Mouse (Mus musculus): Measurements from ENCODE around the gene Mafg. TPM values are rescaled to one million over a fixed set of nuclear protein-coding genes. Genes with fewer than 3 reads are reported as not detected.
A peak's percentile ranks its signal among the peaks of the same experiment; 100 is the strongest.

Mafg gene
- polyA plus RNA-seq, 1 experiment from 2014 or later, result 19.8 TPM

DNA sequence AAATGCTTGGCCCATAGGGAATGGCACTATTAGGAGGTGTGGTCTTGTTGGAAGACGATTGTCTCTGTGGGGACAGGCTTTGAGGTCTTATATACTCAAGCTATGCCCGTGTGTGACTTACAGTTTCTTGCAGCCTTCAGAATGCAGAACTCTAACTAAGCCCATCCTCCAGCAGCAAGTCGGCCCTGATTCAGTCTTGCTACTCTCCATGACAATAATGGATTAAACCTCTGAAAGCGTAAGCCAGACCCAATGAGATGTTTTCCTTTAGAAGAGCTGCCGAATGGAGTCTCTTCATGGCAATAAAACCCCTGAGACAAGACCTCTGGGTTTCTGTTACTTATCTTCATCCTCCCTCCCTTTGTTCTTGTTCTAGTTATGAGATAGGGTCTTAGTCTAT, 1.4 kb upstream of the Mafg start:
- Histone ChIP-seq H3K27ac (replicated peaks) (no peak overlapping the region), H3K4me1 (peaks cover 44% of the 10 kb centered on the region), H3K9me3 (replicated peaks) (no peaks in the 10 kb centered on the region), H3K27me3 (ENCODE audit: low read depth, poor library complexity, severe bottlenecking) (no peaks in the 10 kb centered on the region), H3K36me3 (peaks cover 5% of the 10 kb centered on the region; the same call in 1 of the 2 replicates), H3K4me3 (no peak overlapping the region)
- no peak for DNase-seq (ENCODE audit: low spot score)
- WGBS, result 73% methylated on average over 5 of the region's 5 CpGs

DNA sequence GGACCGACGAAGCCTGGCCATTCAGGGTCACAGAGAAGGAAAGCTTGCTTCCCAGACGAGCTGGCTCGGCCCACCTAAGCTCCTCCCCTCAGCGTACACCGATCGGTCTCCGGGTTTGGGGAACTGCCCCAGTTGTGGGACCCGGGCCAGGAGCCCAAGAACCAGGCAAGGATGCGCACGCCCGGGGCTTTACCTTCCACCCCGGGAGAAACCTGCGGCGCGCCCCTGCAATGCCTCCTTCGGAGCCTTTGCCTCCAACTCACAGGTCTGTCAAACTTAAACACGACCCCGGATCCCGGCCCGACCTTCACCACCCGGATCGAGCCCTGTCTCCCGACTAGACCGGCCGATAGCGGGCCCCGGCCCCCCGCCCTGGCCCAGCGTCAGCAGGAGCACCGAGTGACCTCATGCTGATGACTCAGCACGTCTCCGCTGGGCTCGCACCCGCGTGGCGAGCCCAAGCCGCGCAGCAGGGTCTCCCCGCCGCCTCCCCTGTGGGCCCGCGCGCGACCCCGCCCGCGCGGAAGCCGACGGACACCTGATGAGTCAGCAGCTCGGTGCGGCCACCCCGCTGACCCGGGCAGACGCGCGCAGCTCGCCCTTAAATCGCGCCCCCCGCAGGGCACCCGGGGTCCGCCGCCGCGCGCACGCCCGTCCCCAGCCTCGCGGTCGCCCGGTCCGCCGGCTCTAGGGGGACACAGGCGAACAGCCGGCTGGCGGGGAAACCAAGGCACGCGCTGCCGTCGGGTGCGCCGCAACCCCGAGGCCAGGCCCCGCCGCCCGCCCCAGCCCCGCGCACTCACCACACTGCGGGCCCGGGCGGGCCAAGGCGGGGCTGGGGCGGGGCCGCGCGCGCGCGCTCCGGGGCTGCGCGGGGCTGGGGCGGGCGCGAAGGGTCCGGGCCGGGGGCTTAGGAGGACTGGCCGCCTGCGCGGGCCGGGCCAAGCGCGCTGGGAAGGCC, 561 bp downstream of the Mafg start:
- Histone ChIP-seq H3K9me3 (replicated peaks) (no peaks in the 10 kb centered on the region), H3K27ac (replicated peaks) (peak overlapping the region; percentile 95), H3K36me3 (peaks cover 21% of the 10 kb centered on the region), H3K27me3 (ENCODE audit: low read depth, poor library complexity, severe bottlenecking) (no peaks in the 10 kb centered on the region), H3K4me1 (peaks cover 54% of the 10 kb centered on the region), H3K4me3 (peak overlapping the region; percentile 97)
- WGBS, result under 1% methylated on average over 116 of the region's 116 CpGs
- DNase-seq (ENCODE audit: low spot score), result peak; percentile 70

DNA sequence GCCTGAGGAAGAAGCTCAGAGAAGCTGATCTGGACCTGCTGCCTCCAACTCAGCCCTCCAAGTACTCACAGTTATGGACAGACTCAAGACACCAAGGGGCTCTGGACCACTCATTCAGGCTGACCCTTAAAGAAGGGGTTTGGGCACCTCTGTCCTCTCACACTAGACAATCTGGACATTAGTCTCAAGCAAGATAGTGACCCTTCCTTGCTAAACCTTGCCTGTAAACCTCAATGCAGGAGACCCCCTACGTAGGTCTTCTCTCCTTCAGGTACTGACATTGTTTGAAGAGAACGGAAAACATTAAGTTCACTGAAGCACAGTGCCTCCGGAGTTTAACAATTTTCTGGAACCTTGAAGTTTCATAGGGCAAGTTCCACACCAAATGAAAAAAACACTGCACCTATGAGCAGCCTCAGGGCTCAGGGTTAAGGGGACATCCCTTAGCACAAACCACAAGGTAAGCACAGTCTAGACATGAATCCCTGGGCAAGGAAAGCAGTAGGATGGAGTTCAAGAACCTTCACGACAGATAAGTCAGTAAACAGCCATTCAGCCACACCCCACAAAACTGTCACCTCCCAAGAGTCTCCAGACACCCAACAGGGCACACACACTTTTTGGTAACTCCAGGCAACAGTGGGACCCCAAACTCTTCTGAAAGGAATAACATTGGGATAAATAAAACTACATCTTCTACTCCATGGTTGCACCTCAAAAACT, 1.5 kb downstream of the Mafg start:
- Histone ChIP-seq H3K4me1 (peaks cover 54% of the 10 kb centered on the region), H3K9me3 (replicated peaks) (no peaks in the 10 kb centered on the region), H3K27me3 (ENCODE audit: low read depth, poor library complexity, severe bottlenecking) (no peaks in the 10 kb centered on the region), H3K36me3 (peaks cover 31% of the 10 kb centered on the region), H3K27ac (replicated peaks) (peak overlapping the region; percentile 95), H3K4me3 (peak overlapping the region; percentile 97)
- no peak for DNase-seq (ENCODE audit: low spot score)
- 72% methylated on average over 4 of the region's 4 CpGs for WGBS

DNA sequence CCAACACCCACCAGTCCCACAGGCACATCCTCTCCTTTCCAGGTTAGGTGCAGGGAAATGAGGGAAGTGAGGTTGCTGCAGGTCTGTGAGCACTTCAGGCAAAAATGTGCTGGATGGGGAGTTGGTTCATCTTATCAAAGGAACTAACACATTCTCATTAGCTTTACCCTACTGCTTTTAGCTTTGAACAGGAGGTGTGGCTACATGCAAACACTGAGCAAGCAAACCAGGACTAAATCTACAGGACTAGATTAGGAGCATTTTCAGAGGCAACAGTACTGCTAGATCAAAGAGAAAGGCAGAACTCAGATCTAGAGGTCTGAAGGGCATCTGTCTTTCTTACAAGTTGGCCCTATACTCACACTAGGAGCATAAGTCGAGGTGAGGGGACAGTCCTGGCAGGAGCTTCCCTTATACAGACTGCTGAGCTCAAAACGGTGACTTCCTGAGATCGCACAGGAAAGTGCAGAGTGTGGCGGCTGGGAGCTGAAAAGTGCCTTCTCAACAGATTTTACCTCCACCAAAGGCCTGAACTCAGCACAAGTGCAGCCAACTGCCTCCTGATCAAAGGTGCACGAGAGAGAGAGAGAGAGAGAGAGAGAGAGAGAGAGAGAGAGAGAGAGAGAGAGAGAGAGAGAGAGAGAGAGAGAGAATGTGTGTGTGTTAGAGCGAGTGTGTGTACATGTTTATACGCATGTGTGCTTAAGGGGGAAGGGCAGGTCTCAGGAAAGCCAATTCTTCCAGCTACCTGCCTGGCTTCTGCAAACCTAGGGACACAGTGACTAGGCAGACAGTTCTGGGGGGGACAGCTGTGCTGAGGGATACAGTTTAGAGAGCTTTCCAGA, 2.3 kb downstream of the Mafg start:
- WGBS, result 47% methylated on average over 7 of the region's 7 CpGs

DNA sequence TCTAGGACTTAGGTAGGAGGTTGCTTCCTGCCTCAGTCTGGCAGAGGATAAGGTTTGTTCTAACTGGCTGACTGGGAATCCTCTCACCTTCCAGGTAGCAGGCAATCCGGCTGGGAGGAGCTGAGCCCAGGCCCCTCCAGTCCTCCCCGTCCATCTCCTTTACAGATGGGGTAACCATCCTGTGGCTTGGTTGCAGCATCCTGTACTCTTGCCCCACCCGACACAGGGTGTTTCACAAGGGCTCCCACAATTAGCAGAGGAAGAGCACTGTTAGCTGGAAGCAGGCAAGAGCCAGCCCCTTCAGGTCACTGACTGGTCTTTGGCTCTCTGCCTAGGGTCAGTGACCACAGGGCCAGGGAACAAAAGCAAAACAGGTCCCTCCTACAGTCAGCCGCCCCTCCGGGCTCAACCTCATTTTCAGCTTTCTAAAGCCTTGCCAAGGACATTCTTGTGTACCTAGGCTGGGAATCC, 3.0 kb downstream of the Mafg start:
- H3K9me3 ChIP-seq (replicated peaks), result no peaks in the 10 kb centered on the region
- peak overlapping the region; percentile 55 for H3K27ac ChIP-seq (replicated peaks)
- DNase-seq (ENCODE audit: low spot score), result no peak
- 29% methylated on average over 5 of the region's 5 CpGs for WGBS
- H3K36me3 ChIP-seq, result peaks cover 36% of the 10 kb centered on the region
- peaks cover 59% of the 10 kb centered on the region for H3K4me1 ChIP-seq
- H3K4me3 ChIP-seq, result peak overlapping the region; percentile 97
- no peaks in the 10 kb centered on the region for H3K27me3 ChIP-seq (ENCODE audit: low read depth, poor library complexity, severe bottlenecking)

More for the DNA sequence above, 2.3 kb downstream of the Mafg start:
- peaks cover 36% of the 10 kb centered on the region for H3K36me3 ChIP-seq
- peaks cover 54% of the 10 kb centered on the region for H3K4me1 ChIP-seq
- peak overlapping the region; percentile 55; the same call in 1 of the 2 replicates for H3K27ac ChIP-seq (replicated peaks)
- H3K4me3 ChIP-seq, result peak overlapping the region; percentile 97
- H3K9me3 ChIP-seq (replicated peaks), result no peaks in the 10 kb centered on the region
- no peaks in the 10 kb centered on the region for H3K27me3 ChIP-seq (ENCODE audit: low read depth, poor library complexity, severe bottlenecking)
- DNase-seq (ENCODE audit: low spot score), result no peak

DNA sequence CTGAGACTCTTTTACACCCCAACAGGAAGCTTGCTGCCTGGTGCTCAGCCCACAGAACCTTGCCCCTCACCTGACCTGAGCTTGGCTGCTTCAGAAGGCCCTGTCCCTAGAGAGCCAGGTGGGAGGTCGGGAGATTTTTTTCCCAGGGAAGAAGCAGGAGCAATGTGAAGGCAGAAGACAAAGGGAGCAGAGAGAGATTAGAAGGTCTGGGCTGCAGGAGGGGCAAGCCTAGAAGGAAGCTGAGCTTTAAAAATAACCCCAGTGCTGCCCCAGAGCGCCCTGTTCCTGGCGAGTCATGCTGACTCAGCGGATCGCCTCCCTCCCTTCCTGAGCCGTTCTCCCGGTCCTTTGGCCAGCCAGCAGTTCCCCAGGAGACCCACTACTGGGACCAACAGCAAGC, 3.5 kb downstream of the Mafg start:
- peaks cover 64% of the 10 kb centered on the region for H3K4me1 ChIP-seq
- DNase-seq (ENCODE audit: low spot score), result peak; percentile 31
- H3K27me3 ChIP-seq (ENCODE audit: low read depth, poor library complexity, severe bottlenecking), result no peaks in the 10 kb centered on the region
- peak overlapping the region; percentile 55 for H3K27ac ChIP-seq (replicated peaks)
- H3K4me3 ChIP-seq, result peak overlapping the region; percentile 97
- peaks cover 36% of the 10 kb centered on the region for H3K36me3 ChIP-seq
- no peaks in the 10 kb centered on the region for H3K9me3 ChIP-seq (replicated peaks)
- WGBS, result 27% methylated on average over 7 of the region's 7 CpGs

DNA sequence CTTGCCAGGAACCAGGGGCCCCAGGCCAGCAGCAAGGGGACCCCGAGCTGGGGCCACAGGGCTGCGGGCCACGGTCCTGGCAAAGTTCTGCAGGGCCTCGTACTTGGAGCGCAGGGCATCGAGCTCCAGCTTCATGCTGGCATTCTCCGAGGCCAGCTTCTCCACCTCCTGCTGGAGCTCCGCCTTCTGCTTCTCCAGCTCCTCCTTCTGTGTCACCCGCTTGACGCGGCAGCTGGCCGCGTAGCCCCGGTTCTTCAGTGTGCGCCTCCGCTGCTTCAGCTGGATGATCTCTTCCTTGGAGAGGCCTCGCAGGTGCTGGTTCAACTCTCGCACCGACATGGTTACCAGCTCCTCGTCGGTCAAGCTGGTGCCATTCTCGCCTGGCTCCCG, 4.1 kb downstream of the Mafg start:
- H3K36me3 ChIP-seq, result peaks cover 36% of the 10 kb centered on the region
- H3K27me3 ChIP-seq (ENCODE audit: low read depth, poor library complexity, severe bottlenecking), result no peaks in the 10 kb centered on the region
- H3K4me3 ChIP-seq, result peak overlapping the region; percentile 97; the same call in 1 of the 2 replicates
- no peak overlapping the region; the same call in 1 of the 2 replicates for H3K27ac ChIP-seq (replicated peaks)
- no peaks in the 10 kb centered on the region for H3K9me3 ChIP-seq (replicated peaks)
- WGBS, result 72% methylated on average over 23 of the region's 23 CpGs
- no peak for DNase-seq (ENCODE audit: low spot score)
- peaks cover 64% of the 10 kb centered on the region for H3K4me1 ChIP-seq

DNA sequence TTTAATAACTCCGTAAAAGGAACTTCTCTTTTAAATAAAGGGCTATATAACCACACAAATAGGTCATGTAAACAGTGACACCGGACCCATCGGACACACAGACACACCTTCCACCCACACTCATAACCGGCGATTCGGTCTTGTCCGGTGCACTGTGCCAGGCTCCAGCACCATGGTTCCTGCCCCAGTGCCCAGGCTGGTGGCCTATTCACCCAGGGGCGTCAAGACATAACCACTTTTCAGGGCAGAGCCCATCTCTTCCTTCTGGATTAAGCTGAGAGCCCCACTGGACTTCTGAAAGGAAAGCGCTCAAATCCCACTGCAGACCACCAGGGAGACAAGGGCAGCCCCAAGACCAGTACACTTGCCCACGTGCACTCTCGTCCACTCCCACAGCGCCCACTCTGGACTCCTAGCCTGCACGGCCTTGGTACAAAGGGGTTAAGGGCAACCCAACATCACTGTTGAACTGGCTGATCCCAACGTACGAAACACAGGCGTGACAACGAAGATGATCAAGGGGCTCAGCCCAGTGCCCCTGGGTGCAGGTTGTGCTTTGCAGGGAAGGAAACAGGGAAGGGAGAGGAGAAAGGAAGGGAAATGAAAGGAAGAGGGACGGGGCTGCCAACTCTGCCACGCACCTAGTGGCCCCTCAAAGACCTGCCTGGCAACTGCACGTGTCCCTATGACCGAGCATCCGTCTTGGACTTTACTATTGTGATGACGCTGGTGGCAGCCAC, 4.6 kb downstream of the Mafg start:
- Histone ChIP-seq H3K9me3 (replicated peaks) (no peaks in the 10 kb centered on the region), H3K4me3 (peak overlapping the region; percentile 97; the same call in 1 of the 2 replicates), H3K27ac (replicated peaks) (no peak overlapping the region; the same call in 1 of the 2 replicates), H3K4me1 (peaks cover 64% of the 10 kb centered on the region), H3K36me3 (peaks cover 36% of the 10 kb centered on the region), H3K27me3 (ENCODE audit: low read depth, poor library complexity, severe bottlenecking) (no peaks in the 10 kb centered on the region)
- DNase-seq (ENCODE audit: low spot score), result no peak
- WGBS, result 96% methylated on average over 23 of the region's 23 CpGs

DNA sequence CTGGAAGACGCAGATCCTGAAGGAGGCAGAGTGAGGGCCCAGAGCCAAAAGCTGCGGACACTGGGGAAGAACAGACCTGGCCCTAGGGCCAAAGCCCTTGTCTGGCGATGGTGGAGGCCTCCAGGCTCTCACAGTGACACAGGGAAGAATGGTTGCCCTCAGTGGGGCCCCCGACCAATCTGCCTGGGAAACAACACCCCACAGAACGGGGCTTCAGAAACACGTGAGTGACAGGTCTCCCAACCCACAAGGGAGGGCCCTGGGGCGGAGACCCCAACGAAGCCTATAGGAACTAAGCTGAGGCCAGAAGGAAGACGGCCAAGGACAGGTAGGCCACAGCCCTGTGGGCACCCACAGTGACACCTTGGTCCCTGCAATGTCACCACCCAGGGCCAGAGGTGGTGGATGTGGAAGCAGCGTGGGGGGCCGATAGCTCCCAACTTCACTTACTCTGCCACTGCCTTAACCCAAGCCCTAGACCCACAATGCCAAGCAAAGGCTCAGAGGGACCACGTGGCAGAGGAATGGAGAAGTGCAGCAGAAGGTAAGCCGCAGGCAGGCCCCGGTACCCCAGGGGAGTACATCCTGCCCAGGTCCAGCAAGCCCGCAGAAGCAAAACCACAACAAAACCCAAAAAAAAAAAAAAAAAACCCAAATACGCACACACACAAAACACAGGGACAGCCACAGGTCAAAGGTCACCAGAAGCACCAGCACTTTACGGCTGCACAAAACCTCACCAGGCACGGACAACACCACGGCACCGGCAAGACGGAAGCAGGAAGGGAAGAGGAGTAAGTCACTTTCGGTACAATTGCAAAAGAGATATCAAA, 5.7 kb downstream of the Mafg start:
- Histone ChIP-seq H3K27ac (replicated peaks) (no peak overlapping the region), H3K4me3 (peak overlapping the region; percentile 7), H3K36me3 (peaks cover 45% of the 10 kb centered on the region), H3K9me3 (replicated peaks) (no peaks in the 10 kb centered on the region), H3K27me3 (ENCODE audit: low read depth, poor library complexity, severe bottlenecking) (no peaks in the 10 kb centered on the region), H3K4me1 (peaks cover 65% of the 10 kb centered on the region)
- 83% methylated on average over 22 of the region's 22 CpGs for WGBS
- no peak for DNase-seq (ENCODE audit: low spot score)

DNA sequence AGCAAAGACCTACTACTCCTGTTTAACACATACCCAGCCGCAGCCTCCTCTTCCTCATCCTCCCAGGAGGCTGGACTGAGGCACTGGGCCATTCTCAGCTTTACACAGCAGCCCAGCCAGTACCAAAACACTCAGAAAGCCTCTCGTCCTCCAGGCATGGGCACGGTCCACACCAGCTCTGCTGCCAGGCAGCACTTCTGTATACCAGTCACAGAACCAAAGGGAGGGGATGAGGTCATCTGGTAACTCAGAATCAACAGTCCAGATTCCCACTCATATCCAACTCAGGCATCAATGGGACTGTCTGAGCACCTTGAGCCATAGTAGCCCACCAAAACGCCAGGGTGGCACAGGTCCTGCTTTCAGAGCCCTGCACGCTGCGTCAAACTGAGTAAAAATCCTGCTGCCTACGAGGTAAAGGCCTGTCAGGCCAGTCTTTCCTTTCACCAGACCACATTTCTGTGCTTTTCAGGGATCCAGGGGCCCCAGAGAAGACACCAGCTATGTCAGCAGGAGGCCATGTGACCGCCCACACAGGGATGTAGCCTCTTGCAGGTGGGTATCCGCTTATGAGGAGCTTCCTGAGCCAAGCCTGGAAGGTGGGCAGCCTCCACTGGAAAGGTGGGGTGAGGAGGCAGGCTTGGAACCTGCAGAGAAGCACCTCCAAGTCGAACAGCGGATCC, 6.5 kb downstream of the Mafg start:
- Histone ChIP-seq H3K9me3 (replicated peaks) (no peaks in the 10 kb centered on the region), H3K4me1 (peaks cover 58% of the 10 kb centered on the region), H3K36me3 (peaks cover 52% of the 10 kb centered on the region), H3K4me3 (peak overlapping the region; percentile 7), H3K27ac (replicated peaks) (no peak overlapping the region), H3K27me3 (ENCODE audit: low read depth, poor library complexity, severe bottlenecking) (no peaks in the 10 kb centered on the region)
- no peak for DNase-seq (ENCODE audit: low spot score)
- 90% methylated on average over 11 of the region's 11 CpGs for WGBS
